Mouse (Mus musculus): ENCODE measurements around the gene Zbtb7a. TPM values are rescaled to one million over a fixed set of nuclear protein-coding genes. Genes with fewer than 3 reads are reported as not detected.

The Zbtb7a gene
- total RNA-seq, 2 experiments from 2014 or later, result 37.9 to 39.5 TPM

- intact Hi-C loops (cut with DNase I), result no loop called here
- DNase-seq, result no peak
Measured at GRCm38 (mm10) chr10:81200605-81201287, 65.7 kb downstream of the Zbtb7a start.

- peak in 1 of 2 experiments; percentile 49 for DNase-seq
- intact Hi-C loops (cut with DNase I), result no loop called here
Measured at GRCm38 (mm10) chr10:81201807-81202758, 67.1 kb downstream of the Zbtb7a start, which contains the start of gene Nmrk2. TSS of gene Nmrk2 (minus strand) at chr10:81202051.

Small RNAs within 50 kb of the gene (microRNA-seq; reads per million reads assigned to microRNA genes)
- gene Mir5615-1 (ENCODE audit: borderline number of aligned reads in 2 of 2), result 0 reads per million in 2 experiments
- 0 reads per million in 2 experiments for gene Mir5615-2 (ENCODE audit: borderline number of aligned reads in 2 of 2)

Other genes with a start within 250 kb of the Zbtb7a start
- 100 to 1,000 TPM; 129 to 145 TPM for gene Timm13, start 234.3 kb upstream of the Zbtb7a start, total RNA-seq (2021)
- 1 to 10 TPM; 3.6 to 4.9 TPM for gene Lmnb2, start 217.0 kb upstream of the Zbtb7a start, total RNA-seq (2021)
- 10 to 100 TPM; 11.0 to 18.7 TPM for gene Gadd45b, start 205.1 kb upstream of the Zbtb7a start, total RNA-seq (2021)
- gene Gng7, start 120.3 kb upstream of the Zbtb7a start, total RNA-seq (2021), result under 1 TPM; 0.22 to 0.67 TPM
- not detected for gene Diras1, start 109.6 kb upstream of the Zbtb7a start, total RNA-seq (2021)
- gene Slc39a3, start 97.8 kb upstream of the Zbtb7a start, total RNA-seq (2021), result 10 to 100 TPM; 14.5 to 14.6 TPM
- gene Sgta, start 75.0 kb upstream of the Zbtb7a start, total RNA-seq (2021), result 10 to 100 TPM; 96.1 to 99.9 TPM
- gene Thop1, start 65.2 kb upstream of the Zbtb7a start, total RNA-seq (2021), result 10 to 100 TPM; 11.9 to 13.1 TPM
- 1 to 10 TPM in 1 of 2 experiments, under 1 TPM in 1; 0.95 to 1.1 TPM for gene Creb3l3, start 36.3 kb upstream of the Zbtb7a start, total RNA-seq (2021)
- 100 to 1,000 TPM; 113 to 125 TPM for gene Map2k2, start 29.3 kb upstream of the Zbtb7a start, total RNA-seq (2021)
- gene Pias4, start 32.7 kb downstream of the Zbtb7a start, total RNA-seq (2021), result 10 to 100 TPM; 14.0 to 17.1 TPM
- gene Eef2, start 41.4 kb downstream of the Zbtb7a start, total RNA-seq (2021), result 1,000 to 10,000 TPM; 1,005 to 1,085 TPM
- 10 to 100 TPM; 31.0 to 31.3 TPM for gene Dapk3, start 47.8 kb downstream of the Zbtb7a start, total RNA-seq (2021)
- not detected for gene 4930442H23Rik, start 48.6 kb downstream of the Zbtb7a start, total RNA-seq (2021)
- gene Nmrk2, start 66.8 kb downstream of the Zbtb7a start, total RNA-seq (2021), result 1 to 10 TPM; 7.8 to 7.9 TPM
- under 1 TPM in 1 of 2 experiments, not detected in 1; 0.11 TPM for gene Atcay, start 95.6 kb downstream of the Zbtb7a start, total RNA-seq (2021)
- 1 to 10 TPM; 2.5 to 3.6 TPM for gene Zfr2, start 97.9 kb downstream of the Zbtb7a start, total RNA-seq (2021)
- gene Matk, start 117.7 kb downstream of the Zbtb7a start, total RNA-seq (2021), result under 1 TPM; 0.39 to 0.41 TPM
- 10 to 100 TPM; 95.2 to 97.4 TPM for gene Mrpl54, start 131.7 kb downstream of the Zbtb7a start, total RNA-seq (2021)
- 100 to 1,000 TPM; 102 to 108 TPM for gene Apba3, start 131.7 kb downstream of the Zbtb7a start, total RNA-seq (2021)
- gene Tjp3, start 156.4 kb downstream of the Zbtb7a start, total RNA-seq (2021), result under 1 TPM in 1 of 2 experiments, not detected in 1; 0.19 TPM
- gene Pip5k1c, start 157.7 kb downstream of the Zbtb7a start, total RNA-seq (2021), result 10 to 100 TPM; 31.5 to 33.3 TPM
- 10 to 100 TPM; 13.2 to 17.4 TPM for gene Cactin, start 185.9 kb downstream of the Zbtb7a start, total RNA-seq (2021)
- 1 to 10 TPM; 5.0 to 5.4 TPM for gene Tbxa2r, start 193.5 kb downstream of the Zbtb7a start, total RNA-seq (2021)
- 1 to 10 TPM; 5.9 TPM for gene Gipc3, start 208.0 kb downstream of the Zbtb7a start, total RNA-seq (2021)
- 10 to 100 TPM; 60.4 to 67.1 TPM for gene Hmg20b, start 215.3 kb downstream of the Zbtb7a start, total RNA-seq (2021)
- 10 to 100 TPM; 11.7 to 12.5 TPM for gene Mfsd12, start 222.3 kb downstream of the Zbtb7a start, total RNA-seq (2021)
- under 1 TPM; 0.31 to 0.81 TPM for gene 4930404N11Rik, start 230.6 kb downstream of the Zbtb7a start, total RNA-seq (2021)
- 10 to 100 TPM; 27.8 to 29.4 TPM for gene Fzr1, start 243.3 kb downstream of the Zbtb7a start, total RNA-seq (2021)
- 10 to 100 TPM; 50.3 to 52.2 TPM for gene Dohh, start 249.2 kb downstream of the Zbtb7a start, total RNA-seq (2021)
- 1 to 10 TPM; 1.1 to 2.0 TPM for gene Gm48551, start 249.2 kb downstream of the Zbtb7a start, total RNA-seq (2021)

Data from heart, postnatal 36 days (tissue).